Comparison of ENCODE assay signal across 18 mouse cellular contexts in the genomic region with DNA sequence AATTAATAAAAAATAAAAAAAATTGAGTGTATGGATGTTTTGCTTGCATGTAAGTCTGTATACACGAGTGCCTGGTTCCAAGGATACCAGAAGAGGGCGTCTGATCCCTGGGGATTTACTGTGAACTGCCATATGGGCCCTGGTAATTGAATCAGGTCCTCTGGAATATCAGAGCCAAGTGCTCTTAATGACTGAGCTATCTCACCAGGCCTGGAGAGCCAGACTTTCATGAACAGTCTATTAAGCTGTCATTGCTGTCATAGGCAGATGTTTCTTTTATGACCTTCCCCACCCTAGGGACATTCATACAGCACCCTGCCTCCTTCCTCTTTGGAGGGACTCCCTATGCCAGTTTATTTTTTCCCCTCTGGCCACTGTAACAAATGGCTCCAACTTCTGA. TPM values are rescaled to one million over a fixed set of nuclear protein-coding genes. Genes with fewer than 3 reads are reported as not detected.
A peak's percentile ranks its signal among the peaks of the same experiment; 100 is the strongest.
DNase-seq lines count a peak whose midpoint lies in the region; ATAC-seq and TF ChIP-seq lines count a peak whose summit lies in the region.
"Had no signal": no experiment of that assay in that cellular context is flagged by ENCODE, and none has a peak within 500 bp of the region (broad histone marks: within the 10 kb centered on the region; RNA-seq: fewer than 3 reads in every experiment).

No protein-coding gene starts in this region.

- ATAC-seq in kidney, postnatal 0 days (replicated peaks; ENCODE audit: low FRiP score, low read depth), result peak; percentile 62
- 0 out of 2 replicates have a peak, but pooled peaks have one; percentile 34 for ATAC-seq in intestine, embryonic 15.5 days
- ATAC-seq: forebrain, embryonic 16.5 days had no signal

- 0 out of 2 replicates have a peak overlapping the region, but pooled peaks have one; percentile 50 for H3K27ac ChIP-seq in kidney, postnatal 0 days
- H3K27ac ChIP-seq in intestine, embryonic 15.5 days, result no peak overlapping the region
- H3K27ac ChIP-seq: embryonic facial prominence, embryonic 10.5 days; gastrocnemius, adult 2 months; heart, embryonic 13.5 days; limb, embryonic 13.5 days had no signal

- H3K9me3 ChIP-seq in kidney, postnatal 0 days (replicated peaks; ENCODE audit: low read length), result no peaks in the 10 kb centered on the region
- no peaks in the 10 kb centered on the region for H3K9me3 ChIP-seq in intestine, embryonic 15.5 days
- H3K9me3 ChIP-seq: embryonic facial prominence, embryonic 10.5 days; heart, embryonic 13.5 days; limb, embryonic 13.5 days had no signal

- H3K9ac ChIP-seq in kidney, postnatal 0 days (ENCODE audit: low read depth, low read length), result no peak overlapping the region
- no peak overlapping the region for H3K9ac ChIP-seq in intestine, embryonic 15.5 days
- H3K9ac ChIP-seq: heart, embryonic 13.5 days; limb, embryonic 13.5 days had no signal

- no peak overlapping the region for H3K4me2 ChIP-seq in kidney, postnatal 0 days (ENCODE audit: low read length)
- H3K4me2 ChIP-seq in intestine, embryonic 15.5 days (replicated peaks), result no peak overlapping the region
- H3K4me2 ChIP-seq: heart, embryonic 13.5 days; limb, embryonic 13.5 days had no signal

- no peaks in the 10 kb centered on the region for H3K4me1 ChIP-seq in kidney, postnatal 0 days (replicated peaks; ENCODE audit: insufficient read depth, low read length)
- H3K4me1 ChIP-seq in lung, adult 2 months (ENCODE audit: control insufficient read depth, insufficient read depth, low read length), result peaks cover 1% of the 10 kb centered on the region; the same call in 1 of the 2 replicates
- H3K4me1 ChIP-seq in intestine, embryonic 15.5 days (replicated peaks), result no peaks in the 10 kb centered on the region
- H3K4me1 ChIP-seq: embryonic facial prominence, embryonic 10.5 days; limb, embryonic 13.5 days had no signal

- no peak overlapping the region for H3K4me3 ChIP-seq in kidney, postnatal 0 days (replicated peaks; ENCODE audit: low read depth, low read length)
- H3K4me3 ChIP-seq in lung, adult 2 months (replicated peaks; ENCODE audit: extremely low read depth, low read depth, low read length), result no peak overlapping the region
- H3K4me3 ChIP-seq in intestine, embryonic 15.5 days (replicated peaks), result no peak overlapping the region
- H3K4me3 ChIP-seq: embryonic facial prominence, embryonic 10.5 days; gastrocnemius, adult 2 months; heart, embryonic 13.5 days; limb, embryonic 13.5 days had no signal

- no peak for TF ChIP-seq POLR2A in lung, adult 2 months (IDR thresholded peaks at IDR 0.05; ENCODE audit: borderline replicate concordance, extremely low read depth, low read depth, low read length)

- H3K36me3 ChIP-seq in kidney, postnatal 0 days (ENCODE audit: insufficient read depth, low read length), result no peaks in the 10 kb centered on the region
- H3K36me3 ChIP-seq in intestine, embryonic 15.5 days, result no peaks in the 10 kb centered on the region
- H3K36me3 ChIP-seq: embryonic facial prominence, embryonic 10.5 days; heart, embryonic 13.5 days; limb, embryonic 13.5 days had no signal

- no peaks in the 10 kb centered on the region for H3K27me3 ChIP-seq in kidney, postnatal 0 days (ENCODE audit: insufficient read depth, low read length)
- no peaks in the 10 kb centered on the region for H3K27me3 ChIP-seq in intestine, embryonic 15.5 days (replicated peaks)
- H3K27me3 ChIP-seq: limb, embryonic 13.5 days had no signal

- peak; percentile 35 for TF ChIP-seq CTCF in kidney, postnatal 0 days (IDR thresholded peaks at IDR 0.05; ENCODE audit: low read depth)
- TF ChIP-seq CTCF in lung, adult 2 months (IDR thresholded peaks at IDR 0.05; ENCODE audit: insufficient read depth, low read length), result no peak

- WGBS in kidney, postnatal 0 days, result 27% methylated on average over 2 of the region's 2 CpGs
- WGBS in lung, adult 2 months, result 49% methylated on average over 2 of the region's 2 CpGs
- 37% methylated on average over 2 of the region's 2 CpGs for WGBS in intestine, embryonic 15.5 days

- peak; percentile 54 for DNase-seq in kidney, postnatal 0 days (ENCODE audit: low spot score)
- no peak for DNase-seq in kidney, postnatal 25 days
- peak; percentile 28 for DNase-seq in lung, postnatal 10 days
- DNase-seq in lung, adult 2 months, result no peak
- DNase-seq in frontal cortex, postnatal 36 days (ENCODE audit: low spot score in 2 of 2), result no peak
- no peak for DNase-seq in layer of hippocampus, adult 11-12 months (ENCODE audit: low spot score)
- DNase-seq: adrenal gland, adult 8-10 months; cerebellum, adult 18-20 months; gastrocnemius, adult 2 months; heart, postnatal 36 days; right cerebral cortex, postnatal 14 days; thymus, postnatal 14 days had no signal

RNA-seq across cellular contexts. Expression of gene Cyp2s1, which starts 26.8 kb away (rescaled TPM):
- 25.4 and 26.7 TPM in 2 replicates for polyA plus RNA-seq in kidney, postnatal 0 days (2015; fragmentation: Nextera tagmentation; extraction: Ambion mirVana)
- polyA plus RNA-seq in lung, adult 2 months (2012; rRNA removed), result 116 and 135 TPM in 2 replicates
- 33.2 and 35.9 TPM in 2 replicates for polyA plus RNA-seq in intestine, embryonic 15.5 days (2015; fragmentation: Nextera tagmentation; extraction: Ambion mirVana)

RNA-seq across cellular contexts. Expression of gene Cyp2b10, which starts 53.9 kb away (rescaled TPM):
- polyA plus RNA-seq in kidney, postnatal 0 days (2015; fragmentation: Nextera tagmentation; extraction: Ambion mirVana), result not detected in 2 replicates
- 120 and 161 TPM in 2 replicates for polyA plus RNA-seq in lung, adult 2 months (2012; rRNA removed)
- polyA plus RNA-seq in intestine, embryonic 15.5 days (2015; fragmentation: Nextera tagmentation; extraction: Ambion mirVana), result not detected in 2 replicates
- polyA plus RNA-seq: embryonic facial prominence, embryonic 10.5 days; forebrain, embryonic 16.5 days; heart, embryonic 13.5 days; limb, embryonic 13.5 days; neural tube, embryonic 11.5 days had no signal

RNA-seq across cellular contexts. Expression of gene Axl, which starts 55.0 kb away (rescaled TPM):
- 95.7 and 110 TPM in 2 replicates for polyA plus RNA-seq in kidney, postnatal 0 days (2015; fragmentation: Nextera tagmentation; extraction: Ambion mirVana)
- polyA plus RNA-seq in lung, adult 2 months (2012; rRNA removed), result 91.8 and 92.0 TPM in 2 replicates
- 69.8 and 71.5 TPM in 2 replicates for polyA plus RNA-seq in intestine, embryonic 15.5 days (2015; fragmentation: Nextera tagmentation; extraction: Ambion mirVana)

Comparison
In these comparisons a context has a peak if more than half of its experiments do, and no peak if none do; other contexts are left out.
1. DNase-seq: peak in kidney, postnatal 0 days (single experiment) and lung, postnatal 10 days (single experiment); none in kidney, postnatal 25 days (0 of 2), lung, adult 2 months (single experiment), frontal cortex, postnatal 36 days (0 of 2) and layer of hippocampus, adult 11-12 months (single experiment).
2. RNA of gene Cyp2b10, which starts 53.9 kb away (polyA plus RNA-seq): 120 to 161 TPM in lung, adult 2 months; not detected in kidney, postnatal 0 days and not detected in intestine, embryonic 15.5 days; every median in the first group is over 100 times any median in the second.